Mouse (Mus musculus): ENCODE data around the gene Kcnq1. TPM values are rescaled to one million over a fixed set of nuclear protein-coding genes. Genes with fewer than 3 reads are reported as not detected.

The Kcnq1 gene
- polyA plus RNA-seq, 1 experiment: 0.54 TPM

DNA sequence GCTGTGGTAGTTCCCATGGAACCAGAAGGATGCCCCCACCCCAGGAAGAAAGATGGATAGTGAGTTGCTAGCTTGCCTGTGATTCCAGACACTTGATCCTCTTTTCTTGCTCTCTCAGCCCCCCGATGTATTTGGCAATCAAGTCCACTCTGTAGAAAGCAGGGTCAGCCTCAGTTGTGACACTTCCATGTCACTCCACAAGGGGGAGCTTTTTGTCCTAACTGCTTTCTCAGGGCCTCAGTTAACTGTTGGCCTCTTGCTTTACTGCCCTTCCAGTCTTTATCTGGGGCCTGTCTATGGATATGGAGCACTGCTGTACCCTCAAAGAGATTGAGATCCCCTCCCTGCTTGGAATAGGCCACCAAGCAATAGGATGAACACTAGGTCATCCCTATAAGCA lies 33.1 kb upstream of the Kcnq1 start:
- peaks cover 15% of the 10 kb centered on the region for H3K4me1 ChIP-seq (ENCODE audit: control insufficient read depth, insufficient read depth, low read length)
- H3K27me3 ChIP-seq (ENCODE audit: control insufficient read depth, insufficient read depth, low read length): no peaks in the 10 kb centered on the region
- no peak overlapping the region for H3K27ac ChIP-seq (ENCODE audit: insufficient read depth, low read length)
- DNase-seq: no peak
- no peak for TF ChIP-seq POLR2A (IDR thresholded peaks at IDR 0.05; ENCODE audit: borderline replicate concordance, insufficient read depth, low read length)
- TF ChIP-seq CTCF (IDR thresholded peaks at IDR 0.05; ENCODE audit: borderline replicate concordance, insufficient read depth, low read depth, low read length): peak; percentile 50
- 56% methylated on average over 1 of the region's 1 CpGs for WGBS
- no peak overlapping the region for H3K4me3 ChIP-seq (replicated peaks; ENCODE audit: insufficient read depth, low read depth, low read length)

DNA sequence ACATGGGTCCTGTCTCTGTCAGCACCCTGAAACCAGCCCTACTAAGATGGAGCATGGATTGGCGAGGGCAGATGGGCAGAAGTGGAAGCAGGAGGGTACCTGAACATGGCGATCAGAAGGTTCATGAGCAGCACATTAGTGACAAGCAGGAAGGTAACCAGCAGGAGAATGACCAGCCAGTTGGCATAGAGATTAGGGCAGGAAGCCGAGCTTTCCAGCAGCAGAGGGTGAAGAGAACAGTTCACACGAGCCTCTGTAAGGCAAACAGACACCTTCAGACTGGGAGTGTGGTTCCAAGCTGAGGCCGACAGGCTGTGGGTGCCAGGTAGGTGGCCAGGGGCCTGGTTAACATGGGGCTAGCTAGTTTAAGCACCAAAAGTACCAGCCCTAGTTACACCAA lies 30.8 kb upstream of the Kcnq1 start:
- H3K4me3 ChIP-seq (replicated peaks; ENCODE audit: insufficient read depth, low read depth, low read length): no peak overlapping the region
- WGBS: 45% methylated on average over 5 of the region's 5 CpGs
- peaks cover 8% of the 10 kb centered on the region for H3K4me1 ChIP-seq (ENCODE audit: control insufficient read depth, insufficient read depth, low read length)
- no peak for DNase-seq
- TF ChIP-seq POLR2A (IDR thresholded peaks at IDR 0.05; ENCODE audit: borderline replicate concordance, insufficient read depth, low read length) (no peak), CTCF (IDR thresholded peaks at IDR 0.05; ENCODE audit: borderline replicate concordance, insufficient read depth, low read depth, low read length) (no peak)
- H3K27ac ChIP-seq (ENCODE audit: insufficient read depth, low read length): no peak overlapping the region
- no peaks in the 10 kb centered on the region for H3K27me3 ChIP-seq (ENCODE audit: control insufficient read depth, insufficient read depth, low read length)

DNA sequence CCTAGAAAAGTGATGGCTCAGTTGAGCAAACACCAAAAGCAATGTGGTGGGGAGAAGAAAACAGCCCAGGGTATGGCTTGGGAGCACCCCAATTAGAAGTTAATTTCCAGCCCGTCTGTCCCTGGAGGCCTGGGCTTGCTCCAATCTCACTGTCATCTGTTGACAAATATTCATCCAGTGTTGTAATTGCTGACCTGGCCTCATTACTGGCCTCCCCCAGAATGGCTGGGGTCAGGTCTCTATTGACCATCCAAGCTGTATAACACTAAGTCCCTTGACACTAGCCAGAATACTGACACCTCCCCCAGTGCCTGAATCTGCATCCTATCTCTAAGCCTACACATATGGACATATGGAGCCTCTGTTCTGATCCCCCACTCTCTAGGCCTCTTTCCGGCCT lies 28.8 kb upstream of the Kcnq1 start:
- Histone ChIP-seq H3K4me3 (replicated peaks; ENCODE audit: insufficient read depth, low read depth, low read length) (no peak overlapping the region), H3K4me1 (ENCODE audit: control insufficient read depth, insufficient read depth, low read length) (peaks cover 4% of the 10 kb centered on the region), H3K27ac (ENCODE audit: insufficient read depth, low read length) (no peak overlapping the region), H3K27me3 (ENCODE audit: control insufficient read depth, insufficient read depth, low read length) (no peaks in the 10 kb centered on the region)
- no peak for DNase-seq
- TF ChIP-seq POLR2A (IDR thresholded peaks at IDR 0.05; ENCODE audit: borderline replicate concordance, insufficient read depth, low read length) (no peak), CTCF (IDR thresholded peaks at IDR 0.05; ENCODE audit: borderline replicate concordance, insufficient read depth, low read depth, low read length) (no peak)
- 89% methylated on average over 2 of the region's 2 CpGs for WGBS

DNA sequence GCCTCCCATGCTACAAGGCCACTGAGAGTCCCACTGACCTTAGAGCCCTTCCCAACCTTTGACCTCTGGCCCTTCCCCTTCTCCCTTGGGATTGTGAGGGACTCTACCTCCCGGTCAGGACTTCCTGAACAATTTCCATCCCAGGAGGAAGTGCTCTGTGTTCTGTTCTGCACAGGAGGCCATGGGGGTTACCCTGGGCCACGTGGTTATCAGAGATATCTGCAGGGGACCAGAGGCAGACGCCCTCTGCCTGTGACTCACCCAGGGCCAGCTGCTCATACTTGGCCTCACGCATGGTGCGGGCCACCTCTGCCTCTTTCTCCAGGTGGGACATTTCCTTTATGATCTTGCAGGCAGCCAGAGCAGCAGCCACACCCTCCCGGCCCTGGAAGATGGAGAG lies 24.1 kb upstream of the Kcnq1 start:
- no peak overlapping the region for H3K27ac ChIP-seq (ENCODE audit: insufficient read depth, low read length)
- 73% methylated on average over 6 of the region's 6 CpGs for WGBS
- TF ChIP-seq CTCF (IDR thresholded peaks at IDR 0.05; ENCODE audit: borderline replicate concordance, insufficient read depth, low read depth, low read length): no peak
- TF ChIP-seq POLR2A (IDR thresholded peaks at IDR 0.05; ENCODE audit: borderline replicate concordance, insufficient read depth, low read length): no peak

DNA sequence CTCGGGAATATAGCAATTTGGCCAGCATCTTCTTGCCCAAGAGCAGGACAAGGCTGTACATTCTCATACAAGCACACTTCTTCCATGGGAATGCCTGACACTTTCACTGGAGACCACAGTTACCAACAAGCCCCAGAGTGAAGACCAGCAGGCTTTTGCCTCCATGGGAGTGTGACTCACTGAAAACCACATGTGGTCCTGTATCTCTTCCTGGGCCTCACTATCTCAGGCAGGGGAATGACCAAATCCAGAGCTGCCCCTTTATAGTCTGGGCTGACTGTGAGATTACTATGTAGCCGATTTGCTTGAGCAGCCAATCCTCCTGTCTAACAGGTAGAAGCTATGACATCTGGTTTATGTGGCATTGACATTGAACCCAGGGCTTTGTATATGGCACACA lies 22.5 kb upstream of the Kcnq1 start:
- 88% methylated on average over 2 of the region's 2 CpGs for WGBS
- TF ChIP-seq POLR2A (IDR thresholded peaks at IDR 0.05; ENCODE audit: borderline replicate concordance, insufficient read depth, low read length) (no peak), CTCF (IDR thresholded peaks at IDR 0.05; ENCODE audit: borderline replicate concordance, insufficient read depth, low read depth, low read length) (no peak)
- Histone ChIP-seq H3K27ac (ENCODE audit: insufficient read depth, low read length) (no peak overlapping the region), H3K4me1 (ENCODE audit: control insufficient read depth, insufficient read depth, low read length) (no peaks in the 10 kb centered on the region), H3K27me3 (ENCODE audit: control insufficient read depth, insufficient read depth, low read length) (no peaks in the 10 kb centered on the region), H3K4me3 (replicated peaks; ENCODE audit: insufficient read depth, low read depth, low read length) (no peak overlapping the region)
- no peak for DNase-seq

More for the DNA sequence above, 24.1 kb upstream of the Kcnq1 start:
- Histone ChIP-seq H3K27me3 (ENCODE audit: control insufficient read depth, insufficient read depth, low read length) (no peaks in the 10 kb centered on the region), H3K4me1 (ENCODE audit: control insufficient read depth, insufficient read depth, low read length) (no peaks in the 10 kb centered on the region), H3K4me3 (replicated peaks; ENCODE audit: insufficient read depth, low read depth, low read length) (no peak overlapping the region)
- no peak for DNase-seq

DNA sequence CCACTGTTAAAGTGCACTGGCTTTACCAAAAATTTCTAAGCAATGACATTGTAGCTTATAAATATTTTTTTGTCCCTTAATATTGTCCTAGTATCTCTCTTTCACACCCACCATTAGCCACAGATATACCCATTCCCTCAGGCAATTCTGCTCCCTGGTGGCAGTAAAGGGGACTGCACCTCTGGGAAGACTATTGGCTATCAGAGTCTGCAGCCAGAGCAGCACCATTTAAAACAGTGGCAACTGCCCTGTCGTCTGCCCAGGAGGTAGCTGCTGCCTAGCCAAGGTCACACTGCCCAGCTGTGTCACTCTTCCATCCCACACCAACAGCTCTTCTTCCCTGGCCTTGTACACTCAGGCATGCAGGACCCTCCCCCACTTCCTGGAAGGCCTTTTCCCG lies 19.8 kb upstream of the Kcnq1 start:
- Histone ChIP-seq H3K4me1 (ENCODE audit: control insufficient read depth, insufficient read depth, low read length) (no peaks in the 10 kb centered on the region), H3K4me3 (replicated peaks; ENCODE audit: insufficient read depth, low read depth, low read length) (no peak overlapping the region), H3K27me3 (ENCODE audit: control insufficient read depth, insufficient read depth, low read length) (no peaks in the 10 kb centered on the region), H3K27ac (ENCODE audit: insufficient read depth, low read length) (no peak overlapping the region)
- WGBS: 52% methylated on average over 2 of the region's 2 CpGs
- TF ChIP-seq CTCF (IDR thresholded peaks at IDR 0.05; ENCODE audit: borderline replicate concordance, insufficient read depth, low read depth, low read length) (peak; percentile 78), POLR2A (IDR thresholded peaks at IDR 0.05; ENCODE audit: borderline replicate concordance, insufficient read depth, low read length) (no peak)
- peak; percentile 48 to 69 for DNase-seq

DNA sequence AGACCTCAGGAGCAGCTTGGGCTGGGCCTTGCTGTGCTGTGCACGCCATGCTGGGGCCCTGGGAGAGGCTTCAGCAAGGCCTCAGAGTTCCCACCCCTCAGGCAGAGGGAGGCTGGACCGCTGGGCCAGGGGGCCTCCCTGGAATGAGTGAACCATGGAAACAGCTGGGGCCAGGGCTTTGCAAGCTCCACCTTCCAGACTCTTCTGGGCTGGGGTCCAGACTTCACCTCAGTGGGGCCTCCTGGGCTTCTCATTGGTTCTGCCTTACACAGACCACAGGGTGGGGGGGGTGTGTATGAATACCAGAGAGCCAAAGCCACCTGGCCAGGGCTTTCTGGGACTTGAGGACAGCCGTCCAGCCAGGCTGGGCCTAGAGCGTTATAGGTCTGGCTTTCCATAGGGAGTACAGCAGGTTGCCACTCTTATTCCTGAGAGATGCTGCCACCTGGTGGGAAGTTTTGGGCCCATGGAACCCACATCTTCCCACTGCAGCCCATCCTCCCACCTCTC lies 19.0 kb upstream of the Kcnq1 start:
- H3K4me1 ChIP-seq (ENCODE audit: control insufficient read depth, insufficient read depth, low read length): no peaks in the 10 kb centered on the region
- no peak overlapping the region for H3K27ac ChIP-seq (ENCODE audit: insufficient read depth, low read length)
- no peak overlapping the region for H3K4me3 ChIP-seq (replicated peaks; ENCODE audit: insufficient read depth, low read depth, low read length)
- DNase-seq: no peak
- WGBS: 64% methylated on average over 4 of the region's 4 CpGs
- peak; percentile 52; the same call in 1 of the 2 replicates for TF ChIP-seq CTCF (IDR thresholded peaks at IDR 0.05; ENCODE audit: borderline replicate concordance, insufficient read depth, low read depth, low read length)
- TF ChIP-seq POLR2A (IDR thresholded peaks at IDR 0.05; ENCODE audit: borderline replicate concordance, insufficient read depth, low read length): no peak
- H3K27me3 ChIP-seq (ENCODE audit: control insufficient read depth, insufficient read depth, low read length): no peaks in the 10 kb centered on the region

DNA sequence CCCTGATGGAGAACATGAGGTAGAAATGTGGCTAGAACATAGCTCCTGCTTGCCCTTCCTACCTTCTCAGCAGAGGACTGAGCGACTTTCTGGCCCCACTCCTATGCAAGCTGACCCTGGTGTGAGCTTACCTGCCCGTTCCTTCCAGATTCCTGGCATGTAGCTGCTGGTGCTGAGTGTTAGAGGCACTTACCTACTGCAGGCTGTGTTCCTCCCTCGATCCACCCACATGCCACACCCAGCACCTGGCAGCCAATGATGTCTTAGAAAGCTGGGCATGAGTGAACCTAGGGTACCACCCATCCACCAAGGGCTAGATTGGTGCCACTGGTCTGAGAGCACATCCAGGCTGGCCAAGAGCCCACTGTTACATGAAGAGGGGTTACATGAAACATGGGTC lies 12.3 kb upstream of the Kcnq1 start:
- TF ChIP-seq POLR2A (IDR thresholded peaks at IDR 0.05; ENCODE audit: borderline replicate concordance, insufficient read depth, low read length) (no peak), CTCF (IDR thresholded peaks at IDR 0.05; ENCODE audit: borderline replicate concordance, insufficient read depth, low read depth, low read length) (no peak)
- Histone ChIP-seq H3K27ac (ENCODE audit: insufficient read depth, low read length) (no peak overlapping the region), H3K4me3 (replicated peaks; ENCODE audit: insufficient read depth, low read depth, low read length) (no peak overlapping the region), H3K27me3 (ENCODE audit: control insufficient read depth, insufficient read depth, low read length) (no peaks in the 10 kb centered on the region), H3K4me1 (ENCODE audit: control insufficient read depth, insufficient read depth, low read length) (no peaks in the 10 kb centered on the region)
- WGBS: 85% methylated on average over 3 of the region's 3 CpGs
- no peak for DNase-seq
